Mouse (Mus musculus): ENCODE measurements at regions not wholly inside any gene's neighbourhood (a gene's known extent, or its start where the extent isn't known, plus 50 kb on each side); places are given as distances from the start of the nearest gene placed in this dataset.

GRCm38 (mm10) chr16:29987999-29988398 lies 76.2 kb upstream of the Hes1 start:
- DNase-seq (ENCODE audit: low spot score in 2 of 2), result no peak

- no peak for DNase-seq (ENCODE audit: low spot score in 2 of 2)
Observed at GRCm38 (mm10) chr16:29989308-29989707, 74.9 kb upstream of the Hes1 start.

GRCm38 (mm10) chr16:29990393-29990792 lies 73.8 kb upstream of the Hes1 start:
- no peak for DNase-seq (ENCODE audit: low spot score in 2 of 2)

- no peak for DNase-seq (ENCODE audit: low spot score in 2 of 2)
Observed at GRCm38 (mm10) chr16:29990795-29991587, 73.2 kb upstream of the Hes1 start.

GRCm38 (mm10) chr16:29991876-29992380 lies 72.3 kb upstream of the Hes1 start:
- DNase-seq (ENCODE audit: low spot score in 2 of 2), result no peak

- DNase-seq (ENCODE audit: low spot score in 2 of 2), result no peak
Observed at GRCm38 (mm10) chr16:29993111-29993510, 71.1 kb upstream of the Hes1 start.

GRCm38 (mm10) chr16:29993535-29993934 lies 70.6 kb upstream of the Hes1 start:
- DNase-seq (ENCODE audit: low spot score in 2 of 2), result no peak

- DNase-seq (ENCODE audit: low spot score in 2 of 2), result peak in 1 of 2 experiments; percentile 39
Observed at GRCm38 (mm10) chr16:29996139-29997069, 67.8 kb upstream of the Hes1 start.

- DNase-seq (ENCODE audit: low spot score in 2 of 2), result no peak
Observed at GRCm38 (mm10) chr16:30000166-30000565, 64.0 kb upstream of the Hes1 start.

GRCm38 (mm10) chr16:30005124-30005523 lies 59.1 kb upstream of the Hes1 start:
- no peak for DNase-seq (ENCODE audit: low spot score in 2 of 2)

GRCm38 (mm10) chr16:30006826-30007225 lies 57.4 kb upstream of the Hes1 start:
- no peak for DNase-seq (ENCODE audit: low spot score in 2 of 2)

- DNase-seq (ENCODE audit: low spot score in 2 of 2), result peak; percentile 88 to 91
Observed at GRCm38 (mm10) chr16:30008451-30009357, 55.5 kb upstream of the Hes1 start.

- peak in 1 of 2 experiments; percentile 44 for DNase-seq (ENCODE audit: low spot score in 2 of 2)
Observed at GRCm38 (mm10) chr16:30009521-30010186, 54.5 kb upstream of the Hes1 start.

- no peak for DNase-seq (ENCODE audit: low spot score in 2 of 2)
Observed at GRCm38 (mm10) chr16:30013123-30013522, 51.1 kb upstream of the Hes1 start.

GRCm38 (mm10) chr16:30013943-30014342 lies 50.2 kb upstream of the Hes1 start:
- no peak for DNase-seq (ENCODE audit: low spot score in 2 of 2)

Data from gastrocnemius, postnatal 4 days (tissue).